Mouse (Mus musculus) forebrain, embryonic 14.5 days (tissue): ENCODE data around the gene Zbtb1. TPM values are rescaled to one million over a fixed set of nuclear protein-coding genes. Genes with fewer than 3 reads are reported as not detected.
A peak's percentile ranks its signal among the peaks of the same experiment; 100 is the strongest.

Source experiments
- ATAC-seq: fragments of 200-750 bp; cut with Nextera tagmentation; 2 replicates; pipeline ENCODE4 v1.8.0; 2017; ENCODE audit warnings: mild to moderate bottlenecking, moderate library complexity
- DNase-seq: peaks from one replicate; pipeline ENCODE4 v3.0.0-alpha.2; 2015; ENCODE audit warnings: low spot score
- H3K27ac ChIP-seq: fragments of 300-500 bp; sonication (generic); 2 replicates; pipeline ENCODE4 v1.5.1; 2014; ENCODE audit warnings: low read depth, mild to moderate bottlenecking, control low read depth, low read length, moderate library complexity
- H3K27me3 ChIP-seq: fragments of 300-500 bp; sonication (generic); replicated peaks from 2 replicates; pipeline ENCODE4 v1.6.1; 2014; ENCODE audit warnings: low read length, control low read depth, mixed read lengths; ENCODE audit not compliant: control insufficient read depth, insufficient read depth
- H3K36me3 ChIP-seq: fragments of 300-500 bp; sonication (generic); 2 replicates; pipeline ENCODE4 v1.6.1; 2014; ENCODE audit warnings: low read length, control low read depth; ENCODE audit not compliant: control insufficient read depth, insufficient read depth
- H3K4me1 ChIP-seq: fragments of 300-500 bp; sonication (generic); 2 replicates; pipeline ENCODE4 v1.6.1; 2014; ENCODE audit warnings: antibody characterized with exemption, low read length, control low read depth; ENCODE audit not compliant: control insufficient read depth, insufficient read depth
- H3K4me2 ChIP-seq: fragments of 300-500 bp; sonication (generic); 2 replicates; pipeline ENCODE4 v1.6.1; 2014; ENCODE audit warnings: mild to moderate bottlenecking, control low read depth, low read length
- H3K4me3 ChIP-seq: fragments of 300-500 bp; sonication (generic); 2 replicates; pipeline ENCODE4 v1.5.1; 2014; ENCODE audit warnings: low read depth, low read length, control low read depth
- H3K9ac ChIP-seq: fragments of 300-500 bp; sonication (generic); 2 replicates; pipeline ENCODE4 v1.6.1; 2014; ENCODE audit warnings: mild to moderate bottlenecking, low read length, control low read depth, moderate library complexity
- H3K9me3 ChIP-seq: fragments of 300-500 bp; sonication (generic); replicated peaks from 2 replicates; pipeline ENCODE4 v1.6.1; 2016; ENCODE audit warnings: low read length, control low read depth, mixed read lengths; ENCODE audit not compliant: control insufficient read depth
- WGBS: fragments of 180-500 bp; shearing (Covaris S2); extraction: QIAGEN DNeasy Blood & Tissue Kit; methylation state at CpG from one replicate; pipeline ENCODE4 v1.1.7; 2014; 5-methylcytosine and 5-hydroxymethylcytosine counted together
- polyA plus RNA-seq: library from polyadenylated mRNA; unstranded; fragments of >200 nt; fragmentation: Nextera tagmentation; extraction: Ambion mirVana; gene quantifications from 2 replicates; pipeline ENCODE4 v1.2.1, GENCODE M21; 2014

Gene Zbtb1
- 4.2 and 5.7 TPM in 2 replicates for polyA plus RNA-seq

DNA sequence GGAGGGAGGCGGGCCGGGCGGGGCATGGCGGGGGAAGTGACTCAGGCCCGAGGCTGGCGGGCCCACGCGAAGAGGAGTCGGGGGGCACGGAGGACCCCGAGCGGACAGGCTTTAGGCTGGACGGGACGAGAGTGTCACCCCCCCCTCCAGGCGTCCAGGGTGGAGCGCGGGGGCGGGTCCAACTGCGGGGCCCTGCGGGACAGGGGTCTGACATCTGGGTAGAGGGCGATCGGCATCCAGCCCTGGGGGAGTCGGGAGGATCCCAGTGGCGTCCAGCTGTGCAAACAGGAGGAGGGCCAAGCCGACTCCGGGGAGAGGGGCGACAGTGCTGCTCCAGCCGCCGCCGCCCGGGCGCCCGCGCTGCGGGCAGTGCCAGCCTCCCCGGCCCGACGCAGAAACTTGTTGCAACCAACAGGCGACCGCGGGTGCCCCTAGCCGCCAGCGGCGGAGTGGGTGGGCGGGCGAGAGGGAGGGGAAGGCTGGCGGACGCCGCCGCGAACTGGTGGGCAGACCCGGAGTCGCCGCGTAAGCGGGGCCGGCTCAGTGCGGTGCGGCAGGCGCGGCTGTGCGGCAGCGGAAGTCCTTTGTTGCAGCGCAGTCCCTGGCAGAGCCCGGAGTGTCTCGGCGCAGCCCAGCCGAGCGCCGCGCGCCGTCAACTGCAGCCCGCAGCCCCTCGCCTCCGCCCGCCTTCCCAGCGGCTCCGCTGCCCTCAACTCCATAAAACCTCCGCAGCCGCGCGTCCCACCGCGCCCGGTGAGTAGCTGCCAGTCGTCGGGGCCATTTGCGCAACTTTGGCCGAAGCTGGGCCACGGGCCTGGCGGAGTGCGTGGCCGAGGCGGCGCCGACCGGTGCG, at the start of gene Zbtb1:
TSS of gene Zbtb1 (plus strand) at position 289 of the 853 bp plus-strand sequence.
- under 1% methylated on average over 78 of the region's 99 CpGs for WGBS
- Histone ChIP-seq H3K27me3 (no peaks in the 10 kb centered on the region), H3K27ac (peak within 1 kb of the TSS; percentile 97), H3K9ac (peak within 1 kb of the TSS; percentile 98), H3K4me2 (peak within 1 kb of the TSS; percentile 80), H3K36me3 (no peaks in the 10 kb centered on the region), H3K4me3 (peak within 1 kb of the TSS; percentile 90), H3K9me3 (no peaks in the 10 kb centered on the region), H3K4me1 (peaks cover 31% of the 10 kb centered on the region)
- DNase-seq (peak; percentile 83), ATAC-seq (peak; percentile 74)

DNA sequence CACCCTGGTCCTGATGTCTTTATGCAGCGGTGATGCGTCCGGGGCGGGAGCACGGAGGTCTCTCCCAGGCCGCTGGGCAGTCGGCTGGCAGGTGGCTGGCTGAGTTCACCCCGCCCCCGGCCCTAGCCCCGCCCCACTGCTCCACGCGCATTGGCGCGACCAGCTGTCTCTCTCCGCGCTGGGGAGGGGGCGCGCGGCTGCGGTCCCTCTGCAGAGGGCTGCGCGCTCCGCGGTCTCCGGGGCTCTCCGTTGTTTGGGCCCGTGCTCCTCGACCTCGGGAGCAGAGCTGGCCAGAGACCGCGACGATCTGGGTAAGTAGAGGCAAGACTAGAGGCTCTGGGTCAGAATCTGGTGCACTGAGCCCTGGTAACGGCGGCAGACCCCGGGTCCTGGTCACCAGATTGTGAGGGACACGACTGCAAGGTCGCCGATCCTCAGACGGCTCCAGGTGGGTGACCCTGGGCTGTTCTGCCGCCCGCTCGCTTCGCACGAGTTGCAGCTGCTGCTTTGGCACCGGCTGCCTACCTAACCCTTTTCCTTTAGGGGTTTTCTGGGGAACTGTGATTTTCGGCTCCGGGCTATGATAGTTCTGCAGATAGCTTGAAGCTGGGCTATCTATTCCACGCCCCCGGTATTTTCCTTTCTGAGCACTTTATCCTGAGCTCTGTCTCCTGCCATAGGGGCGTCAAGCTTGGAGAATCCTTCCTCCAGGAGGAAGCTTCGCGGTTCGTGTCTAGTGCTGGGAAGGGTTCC, 45.2 kb upstream of the Zbtb1 start, which contains the start of gene Akap5:
TSS of gene Akap5 (plus strand) at position 213 of the 753 bp plus-strand sequence.
- ATAC-seq: peak; percentile 99
- Histone ChIP-seq H3K9me3 (no peaks in the 10 kb centered on the region), H3K27me3 (no peaks in the 10 kb centered on the region), H3K4me3 (peak within 1 kb of the TSS; percentile 62), H3K4me2 (peak within 1 kb of the TSS; percentile 87), H3K9ac (peak within 1 kb of the TSS; percentile 83), H3K27ac (peak within 1 kb of the TSS; percentile 11; the same call in 1 of the 2 replicates), H3K4me1 (no peaks in the 10 kb centered on the region), H3K36me3 (peaks cover 21% of the 10 kb centered on the region)
- peak; percentile 83 for DNase-seq
- WGBS: 2% methylated on average over 51 of the region's 53 CpGs

DNA sequence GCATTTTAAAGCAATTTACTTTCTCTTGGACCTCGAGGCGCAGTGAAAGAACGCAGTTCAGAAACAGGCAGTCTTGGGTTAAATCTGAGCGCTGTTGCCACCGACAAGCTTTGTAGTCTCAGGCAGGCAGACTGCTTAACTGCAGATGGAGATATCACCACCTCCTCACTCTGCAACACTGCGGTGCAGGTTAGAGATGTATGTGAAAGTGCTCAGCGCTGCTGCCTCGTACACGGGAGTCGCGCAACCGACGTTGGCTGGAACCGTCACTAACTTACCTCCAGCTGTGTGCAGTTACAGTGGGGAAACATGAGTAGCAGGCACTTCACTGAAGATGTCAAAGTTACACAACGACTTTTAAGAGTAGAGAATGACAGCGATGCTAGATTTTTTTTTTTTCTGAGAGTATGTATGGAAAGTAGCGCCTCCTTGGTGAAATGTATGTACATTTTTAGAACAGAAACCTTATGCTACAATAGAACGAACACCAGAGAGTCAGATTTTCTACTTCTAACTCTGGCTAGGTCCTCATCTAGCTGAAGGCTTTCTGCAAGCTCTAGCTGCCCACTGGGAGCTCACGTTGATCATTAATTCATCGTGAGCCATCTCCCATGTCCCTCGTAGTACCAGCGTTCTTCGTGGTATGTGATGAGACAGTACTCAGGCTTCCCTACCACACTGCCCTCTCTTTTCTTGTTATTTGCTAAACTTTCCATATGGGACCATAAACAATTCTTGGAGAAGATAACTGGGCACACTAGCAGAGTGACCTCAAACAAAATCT, 43.4 kb upstream of the Zbtb1 start:
- no peak overlapping the region for H3K9ac ChIP-seq
- H3K27ac ChIP-seq: no peak overlapping the region
- H3K4me2 ChIP-seq: no peak overlapping the region
- H3K9me3 ChIP-seq: no peaks in the 10 kb centered on the region
- no peak overlapping the region for H3K4me3 ChIP-seq
- no peaks in the 10 kb centered on the region for H3K4me1 ChIP-seq
- no peak for ATAC-seq
- no peaks in the 10 kb centered on the region for H3K27me3 ChIP-seq
- DNase-seq: no peak
- peaks cover 15% of the 10 kb centered on the region for H3K36me3 ChIP-seq
- 90% methylated on average over 23 of the region's 23 CpGs for WGBS

DNA sequence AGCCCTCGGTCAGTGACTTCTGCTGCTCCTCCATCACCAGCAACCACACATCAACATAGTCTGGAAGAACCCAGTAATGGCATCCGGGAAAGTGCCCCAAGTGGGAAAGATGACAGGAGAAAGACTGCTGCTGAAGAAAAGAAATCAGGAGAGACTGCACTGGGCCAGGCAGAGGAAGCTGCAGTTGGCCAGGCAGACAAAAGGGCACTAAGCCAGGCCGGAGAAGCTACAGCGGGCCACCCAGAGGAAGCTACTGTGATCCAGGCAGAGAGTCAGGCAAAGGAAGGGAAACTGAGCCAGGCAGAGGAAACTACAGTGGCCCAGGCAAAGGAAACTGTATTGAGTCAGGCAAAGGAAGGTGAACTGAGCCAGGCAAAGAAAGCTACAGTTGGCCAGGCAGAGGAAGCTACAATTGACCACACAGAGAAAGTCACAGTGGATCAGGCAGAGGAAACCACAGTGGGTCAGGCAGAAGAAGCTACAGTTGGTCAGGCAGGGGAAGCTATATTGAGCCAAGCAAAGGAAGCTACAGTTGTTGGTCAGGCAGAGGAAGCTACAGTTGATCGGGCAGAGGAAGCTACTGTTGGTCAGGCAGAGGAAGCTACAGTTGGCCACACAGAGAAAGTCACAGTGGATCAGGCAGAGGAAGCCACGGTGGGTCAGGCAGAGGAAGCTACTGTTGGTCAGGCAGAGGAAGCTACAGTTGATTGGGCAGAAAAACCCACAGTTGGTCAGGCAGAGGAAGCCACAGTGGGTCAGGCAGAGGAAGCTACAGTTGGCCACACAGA, 41.3 kb upstream of the Zbtb1 start:
- Histone ChIP-seq H3K36me3 (peaks cover 13% of the 10 kb centered on the region; the same call in 1 of the 2 replicates), H3K4me3 (no peak overlapping the region), H3K27ac (no peak overlapping the region), H3K9ac (no peak overlapping the region), H3K27me3 (no peaks in the 10 kb centered on the region), H3K4me1 (no peaks in the 10 kb centered on the region), H3K9me3 (no peaks in the 10 kb centered on the region), H3K4me2 (no peak overlapping the region)
- DNase-seq (no peak), ATAC-seq (no peak)
- WGBS: 88% methylated on average over 6 of the region's 6 CpGs

DNA sequence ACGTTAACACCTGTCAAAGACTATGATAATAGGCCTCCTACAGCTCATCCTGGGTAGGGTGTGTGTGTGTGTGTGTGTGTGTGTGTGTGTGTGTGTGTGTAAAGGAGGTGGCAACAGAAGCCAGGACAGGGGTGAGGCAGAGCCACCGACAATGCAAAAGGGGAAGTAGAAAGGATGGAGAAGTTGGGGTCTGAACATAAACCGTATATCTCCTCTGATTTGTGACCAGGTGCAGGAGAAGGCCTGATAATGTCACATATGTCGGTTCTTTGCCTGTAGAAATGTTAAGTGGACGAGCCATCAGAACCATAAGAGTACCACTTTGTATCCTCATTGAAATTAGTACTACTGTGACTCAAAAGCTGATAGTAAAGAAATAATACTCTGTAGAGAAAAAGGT, 36.4 kb upstream of the Zbtb1 start:
- DNase-seq (no peak), ATAC-seq (no peak)
- no peak overlapping the region for H3K4me2 ChIP-seq

DNA sequence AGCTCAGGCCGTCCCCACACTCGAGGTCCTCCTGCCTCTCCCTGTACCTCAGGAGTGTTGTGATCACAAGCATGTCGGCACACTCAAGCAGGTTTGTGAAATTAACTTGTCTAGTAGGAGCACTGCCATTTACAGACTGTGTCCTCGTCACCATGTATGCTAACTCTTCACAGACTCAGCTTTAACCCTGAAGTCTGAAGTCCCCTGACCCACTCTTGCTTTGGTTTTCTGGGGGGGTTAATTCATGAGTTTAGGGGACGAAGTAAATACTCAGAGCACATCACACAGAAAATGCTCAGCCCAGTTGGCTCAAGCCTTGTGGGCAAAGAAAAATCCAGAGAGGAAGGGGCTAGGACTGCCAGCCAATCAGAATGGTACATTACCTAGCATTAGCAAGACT, 34.4 kb upstream of the Zbtb1 start:
- Histone ChIP-seq H3K4me2 (no peak overlapping the region), H3K9me3 (no peaks in the 10 kb centered on the region), H3K4me3 (no peak overlapping the region), H3K27ac (no peak overlapping the region), H3K9ac (no peak overlapping the region), H3K27me3 (no peaks in the 10 kb centered on the region), H3K36me3 (peaks cover 5% of the 10 kb centered on the region; the same call in 1 of the 2 replicates), H3K4me1 (no peaks in the 10 kb centered on the region)
- WGBS: 89% methylated on average over 5 of the region's 5 CpGs
- ATAC-seq: no peak
- DNase-seq: no peak

More for the DNA sequence above, 36.4 kb upstream of the Zbtb1 start:
- 95% methylated on average over 5 of the region's 5 CpGs for WGBS
- Histone ChIP-seq H3K9me3 (no peaks in the 10 kb centered on the region), H3K4me3 (no peak overlapping the region), H3K9ac (no peak overlapping the region), H3K36me3 (peaks cover 6% of the 10 kb centered on the region; the same call in 1 of the 2 replicates), H3K27ac (no peak overlapping the region), H3K4me1 (no peaks in the 10 kb centered on the region), H3K27me3 (no peaks in the 10 kb centered on the region)

DNA sequence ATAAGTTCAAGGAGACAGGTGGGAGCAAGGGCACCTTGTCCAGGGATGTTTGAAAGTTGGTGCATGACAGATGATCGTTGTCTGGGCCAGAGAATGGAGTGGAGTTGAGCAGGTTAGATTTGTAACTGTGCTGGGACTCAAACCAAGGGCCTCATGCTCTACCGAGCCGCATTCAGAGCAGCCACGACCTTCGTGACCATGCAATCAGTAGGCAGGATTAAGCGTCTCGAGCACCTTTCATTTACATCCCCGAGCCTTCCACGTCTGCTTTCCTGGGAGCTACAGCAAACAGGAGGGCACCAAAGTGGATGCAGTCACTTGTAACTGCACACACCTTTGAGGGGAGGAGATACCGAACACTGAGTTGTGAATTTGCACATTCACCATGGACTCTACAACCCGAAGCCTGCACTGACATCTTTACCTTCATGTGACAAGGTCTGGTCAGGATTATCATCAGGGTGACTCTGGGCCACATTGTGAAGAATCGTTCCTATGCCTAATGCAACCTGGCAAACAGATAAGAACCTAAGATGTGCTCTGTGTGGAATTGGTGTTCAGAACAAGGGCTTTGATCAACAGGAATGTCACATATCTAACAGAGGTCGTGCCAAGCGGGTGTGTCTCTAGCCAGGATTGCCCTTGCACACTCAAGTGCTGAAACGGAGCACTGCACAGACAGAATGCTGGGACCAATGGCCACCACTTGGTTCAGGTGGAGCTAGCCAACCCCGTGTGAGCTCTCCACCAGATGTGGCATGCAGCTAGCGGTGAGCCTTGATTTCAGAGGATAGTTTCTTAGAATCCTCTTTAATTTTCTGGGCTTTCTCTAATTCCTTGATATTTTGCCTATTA, 33.7 kb upstream of the Zbtb1 start:
- H3K9ac ChIP-seq: no peak overlapping the region
- no peaks in the 10 kb centered on the region for H3K27me3 ChIP-seq
- no peaks in the 10 kb centered on the region for H3K36me3 ChIP-seq
- DNase-seq (no peak), ATAC-seq (no peak)
- 85% methylated on average over 17 of the region's 17 CpGs for WGBS
- H3K4me2 ChIP-seq: no peak overlapping the region
- H3K9me3 ChIP-seq: no peaks in the 10 kb centered on the region
- no peaks in the 10 kb centered on the region for H3K4me1 ChIP-seq
- H3K27ac ChIP-seq: no peak overlapping the region
- H3K4me3 ChIP-seq: no peak overlapping the region
